Mouse (Mus musculus) liver, embryonic 14.5 days (tissue): Measurements from ENCODE around the gene Mtmr4.

Source experiments
- CTCF ChIP-seq: IDR thresholded peaks from 2 replicates; pipeline ENCODE4 v1.5.1; 2016; ENCODE audit warnings: antibody characterized with exemption, low read depth, control low read depth
- EP300 ChIP-seq: IDR thresholded peaks from 2 replicates; pipeline ENCODE4 v1.6.1; 2016; ENCODE audit warnings: antibody characterized with exemption, low read depth

DNA sequence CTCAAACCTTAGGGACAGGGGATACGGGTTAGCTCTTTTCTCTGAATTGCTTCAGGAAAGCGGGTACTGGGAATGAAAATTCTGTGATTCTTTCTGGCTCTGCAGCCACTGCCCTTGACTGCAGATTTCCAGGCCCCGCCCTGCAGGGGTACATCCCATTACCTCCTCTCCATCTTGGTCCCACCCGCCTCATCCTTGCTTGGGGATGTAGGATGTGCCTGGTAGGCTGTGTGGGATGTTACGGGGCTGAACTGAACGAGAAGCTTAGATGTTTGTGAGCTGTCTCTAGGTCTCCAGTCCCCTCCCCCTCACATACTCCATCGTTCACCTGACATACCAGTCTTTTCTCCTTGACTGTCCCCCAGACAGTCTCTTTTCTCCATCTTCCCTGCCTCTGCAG is 4.0 kb downstream of the Mtmr4 start:
- no peak for TF ChIP-seq CTCF
- TF ChIP-seq EP300 = no peak
